Mouse (Mus musculus) heart, adult 9 months (tissue): ENCODE data around the gene Uchl1.

Experiments
- DNase-seq, 2 experiments: peaks; one replicate each; pipeline ENCODE4 v3.0.0; 2022; ENCODE audit warnings: low spot score in 2 of 2

The Uchl1 gene

DNA sequence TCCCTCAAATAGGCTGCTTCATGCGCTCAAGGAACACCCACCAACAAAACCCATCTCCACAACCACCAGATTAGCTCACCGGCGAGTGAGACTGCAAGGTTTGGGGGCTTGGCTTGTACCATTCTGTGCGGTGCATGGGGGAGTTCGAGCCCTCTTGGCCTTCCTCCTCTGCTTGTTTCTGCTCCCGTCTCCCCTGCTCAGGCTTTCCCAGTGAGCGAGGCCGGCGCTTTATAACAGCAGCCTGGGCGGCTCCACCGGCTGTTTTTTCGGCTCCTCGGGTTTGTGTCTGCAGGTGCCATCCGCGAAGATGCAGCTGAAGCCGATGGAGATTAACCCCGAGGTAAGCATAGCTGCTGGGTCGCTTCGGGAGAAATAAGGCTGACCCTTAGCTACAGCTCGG lies at the start of gene Uchl1:
TSS of gene Uchl1 (plus strand) at position 109 of the 400 bp plus-strand sequence.
- peak; percentile 28 to 44 for DNase-seq

DNA sequence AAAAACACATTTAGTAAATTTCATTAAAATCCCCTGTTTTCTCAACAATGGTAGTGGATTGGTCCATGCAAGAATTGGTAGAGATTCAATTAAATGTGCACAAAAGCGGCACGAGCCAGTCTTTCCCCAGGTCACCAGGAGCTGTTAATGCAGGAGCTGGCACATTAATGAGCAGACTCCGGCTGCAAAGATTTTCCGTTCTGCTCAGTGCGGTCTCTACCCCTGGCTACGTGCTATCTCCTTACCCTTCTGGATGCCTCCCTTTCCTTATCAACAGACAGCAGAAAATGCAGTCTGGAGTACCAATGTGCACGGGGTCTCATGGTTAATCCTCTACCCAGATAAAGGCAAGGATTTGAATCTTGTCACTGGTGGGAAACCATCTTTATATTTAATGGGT lies 48.1 kb upstream of the Uchl1 start:
- no peak for DNase-seq

DNA sequence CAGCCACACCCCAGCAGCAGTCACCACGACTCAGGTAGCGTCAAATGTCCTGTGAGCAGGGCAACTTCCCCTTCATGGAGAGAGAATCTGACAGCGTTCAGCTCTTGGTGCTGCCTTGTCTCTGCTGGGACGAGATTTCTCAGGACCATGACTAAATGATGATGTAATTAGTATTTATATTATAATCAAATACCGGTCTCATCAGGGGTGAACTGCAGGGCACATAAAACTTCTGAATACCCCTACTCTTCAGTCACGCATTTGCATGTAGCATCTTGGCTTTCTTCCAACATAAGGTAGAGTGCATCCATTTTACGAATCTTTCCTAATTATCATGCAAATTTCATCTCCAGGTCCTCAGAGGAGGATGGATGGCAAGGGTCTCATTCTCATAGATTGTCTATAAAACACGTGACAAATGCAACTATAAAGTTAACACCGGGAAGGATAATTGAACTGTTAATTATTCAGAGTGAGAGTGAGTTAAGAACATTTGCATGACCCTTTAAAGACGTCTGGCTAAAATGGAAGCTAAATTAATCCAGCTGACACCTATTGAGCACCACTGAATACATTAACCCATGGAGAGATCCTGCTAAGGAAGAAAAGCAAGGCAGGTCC lies 40.3 kb upstream of the Uchl1 start:
- DNase-seq = no peak

DNA sequence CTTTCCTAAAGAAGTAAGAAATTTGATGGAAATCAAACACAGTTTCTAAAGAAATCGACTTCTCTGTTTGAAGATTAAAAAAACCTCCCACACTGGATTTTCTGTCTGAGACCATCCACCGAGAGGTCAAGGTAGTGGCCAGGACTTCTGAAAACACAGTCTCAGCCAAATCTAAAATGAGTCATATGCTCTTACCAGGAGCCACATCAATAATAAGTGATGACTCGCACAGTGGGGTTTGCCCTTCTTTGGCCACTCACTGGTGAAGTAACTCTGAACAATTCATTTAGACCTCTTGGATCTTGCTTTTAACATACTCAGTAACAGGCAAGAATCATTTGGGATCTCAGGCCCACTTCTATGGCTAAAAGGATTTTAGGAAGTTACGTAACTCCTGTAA lies 33.7 kb upstream of the Uchl1 start:
- DNase-seq = no peak

DNA sequence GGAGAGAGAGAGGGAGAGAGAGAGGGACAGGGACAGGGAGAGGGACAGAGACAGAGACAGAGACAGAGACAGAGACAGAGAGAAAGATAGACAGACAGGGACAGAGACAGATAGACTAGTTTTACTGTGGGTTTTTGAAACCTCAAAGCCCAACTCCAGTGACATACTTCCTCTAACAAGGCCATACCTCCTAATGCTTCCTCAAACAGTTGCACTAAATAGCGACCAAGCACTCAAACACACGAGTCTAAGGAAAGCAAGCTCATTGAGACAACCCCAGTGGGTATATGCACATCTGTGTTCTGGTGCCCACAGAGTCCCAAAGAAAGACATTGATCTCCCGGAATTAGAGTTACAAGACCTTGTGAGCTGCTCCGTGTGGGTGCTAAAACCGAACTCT lies 32.6 kb upstream of the Uchl1 start:
- no peak for DNase-seq

DNA sequence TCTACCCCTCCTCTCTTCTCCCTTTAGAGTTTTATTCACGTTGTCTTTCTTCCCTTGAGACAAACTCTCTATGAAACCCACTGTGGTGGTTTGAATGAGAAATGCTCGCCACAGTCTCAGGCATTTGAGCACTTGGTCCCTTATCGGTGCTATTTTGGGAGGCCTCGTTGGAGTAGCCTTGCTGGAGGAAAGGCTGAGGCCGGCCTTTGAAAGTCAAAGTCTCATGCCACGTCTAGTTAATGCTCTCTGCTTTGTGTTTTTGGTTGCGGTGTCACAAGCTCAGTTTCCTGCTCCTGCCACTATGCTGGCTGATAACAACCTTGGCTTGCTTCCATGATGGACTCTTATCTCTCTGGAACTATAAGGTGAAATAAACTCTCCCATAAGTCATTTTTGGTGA lies 28.4 kb upstream of the Uchl1 start:
- no peak for DNase-seq

DNA sequence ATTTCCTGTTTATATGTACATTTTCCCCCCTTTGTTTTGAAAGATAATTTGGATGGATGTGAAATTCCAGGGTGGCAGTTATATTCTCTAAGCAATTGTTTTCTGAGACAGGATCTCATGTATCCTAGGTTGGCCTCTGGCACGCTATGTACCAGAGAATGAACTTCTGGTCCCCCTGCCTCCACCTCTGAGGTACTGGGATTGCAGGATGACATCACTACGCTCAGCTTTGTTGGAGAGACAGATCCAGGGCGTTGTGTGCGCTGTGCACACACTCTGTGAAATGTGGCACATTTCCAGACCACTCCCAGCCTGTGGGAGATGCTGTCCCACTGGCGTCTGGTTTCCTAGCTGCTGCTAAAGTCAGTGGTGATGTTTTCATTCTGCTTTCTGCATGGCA lies 21.7 kb upstream of the Uchl1 start:
- DNase-seq = peak; percentile 20 to 23

DNA sequence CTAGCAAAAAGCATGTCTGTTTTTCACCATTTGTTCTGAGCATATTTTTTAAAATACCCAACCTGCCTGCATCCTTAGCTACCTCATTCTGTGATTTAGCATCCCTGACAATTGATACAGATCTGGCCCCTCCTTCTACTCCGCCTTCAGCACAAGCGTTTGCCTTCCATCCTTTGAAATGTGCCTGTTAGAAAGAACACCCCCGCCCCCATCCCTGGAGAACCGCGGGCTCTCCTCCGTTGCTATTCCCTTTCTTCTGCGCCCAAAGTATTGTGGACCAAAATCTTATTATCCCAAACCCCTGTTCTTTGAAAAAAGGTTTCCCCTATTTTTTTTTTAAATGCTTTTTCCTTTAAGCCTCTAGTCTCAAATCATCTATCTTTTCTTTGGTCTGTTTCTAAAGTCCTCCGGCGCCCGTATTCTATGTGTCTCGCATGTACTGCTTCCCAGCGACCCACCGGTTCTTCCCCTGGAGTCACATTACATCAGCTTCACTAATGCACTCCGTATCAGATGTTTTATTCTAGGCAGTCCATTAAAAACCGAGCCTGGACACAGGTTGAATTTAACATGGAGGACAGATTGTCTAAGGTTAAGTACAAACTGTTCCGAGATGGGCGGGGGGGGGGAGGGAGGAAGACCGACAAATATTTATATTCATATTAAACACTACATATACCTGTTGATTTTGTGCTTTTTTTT lies 551 bp upstream of the Uchl1 start:
- DNase-seq = no peak

DNA sequence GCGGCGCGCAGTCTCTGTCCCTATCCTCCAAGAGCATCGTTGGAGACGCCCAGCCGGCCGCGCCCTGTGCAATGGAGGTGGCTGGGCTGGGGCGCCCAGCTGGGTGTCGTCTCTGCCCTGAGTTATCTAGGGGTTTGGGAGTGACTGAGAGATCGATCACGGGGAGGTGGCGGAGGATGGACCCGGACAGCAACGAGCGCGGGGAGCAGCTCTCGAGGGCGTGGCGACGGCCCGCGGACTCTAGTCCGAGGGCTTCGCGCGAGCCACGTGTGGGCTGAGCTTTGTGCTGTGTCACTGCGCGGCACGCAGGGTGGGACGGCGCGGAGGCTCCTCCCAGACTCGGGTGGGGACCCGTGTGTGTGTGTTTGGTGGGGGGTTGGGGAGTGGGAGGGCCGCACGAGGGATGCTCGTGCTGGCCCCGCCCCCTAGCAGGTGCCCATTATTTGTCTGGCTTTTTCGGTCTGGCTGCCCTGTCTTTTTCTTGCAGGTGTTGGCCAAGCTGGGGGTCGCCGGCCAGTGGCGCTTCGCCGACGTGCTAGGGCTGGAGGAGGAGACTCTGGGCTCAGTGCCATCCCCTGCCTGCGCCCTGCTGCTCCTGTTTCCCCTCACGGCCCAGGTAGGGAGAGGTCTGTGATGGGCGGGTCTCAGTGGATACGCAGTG lies 696 bp downstream of the Uchl1 start:
- DNase-seq = peak in 1 of 2 experiments; percentile 7

DNA sequence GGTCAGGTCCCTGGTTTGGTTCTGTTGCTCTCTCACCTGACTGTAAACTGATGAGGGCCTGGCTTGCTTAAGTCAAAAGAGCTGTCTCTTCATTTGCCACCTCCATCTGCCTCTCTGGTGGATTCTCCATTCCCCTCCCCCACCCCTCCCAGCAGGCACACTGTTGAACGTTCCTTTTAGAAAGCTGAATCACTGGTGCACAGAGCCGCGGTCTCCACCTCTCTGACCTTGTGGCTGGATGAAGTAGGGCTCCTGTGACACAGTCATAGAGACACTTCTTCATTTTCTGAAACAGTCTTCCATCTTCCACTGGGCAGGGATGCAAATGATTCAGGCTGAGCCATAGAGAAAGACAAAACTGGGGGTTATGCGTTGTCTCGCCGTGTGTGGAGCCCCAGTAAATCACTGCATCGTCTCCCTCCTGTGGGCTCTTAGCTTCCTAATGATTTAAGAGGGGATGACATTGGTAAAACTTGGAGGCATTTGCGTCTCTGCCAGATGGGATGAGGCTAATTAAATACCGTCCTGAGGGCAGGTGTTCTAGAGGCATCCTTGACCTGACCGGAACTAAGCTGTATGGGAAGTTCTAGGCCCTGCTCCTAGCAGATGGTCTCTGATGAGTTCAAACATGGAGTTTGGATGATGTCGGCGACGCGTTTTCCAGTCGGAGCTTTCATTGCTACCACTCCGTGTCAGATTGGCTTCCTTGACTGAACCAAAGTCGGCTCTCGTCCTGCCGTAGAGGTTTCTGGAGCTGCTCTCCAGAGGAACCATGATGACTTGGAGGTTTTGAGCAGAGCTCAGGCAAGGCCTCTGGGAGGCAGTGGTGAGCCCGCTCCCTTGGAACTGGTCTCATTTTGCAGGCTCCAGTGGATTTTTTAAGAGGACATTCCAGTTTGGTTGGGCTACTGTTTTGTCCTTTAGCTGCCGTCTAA lies 1.8 kb downstream of the Uchl1 start:
- DNase-seq = no peak

DNA sequence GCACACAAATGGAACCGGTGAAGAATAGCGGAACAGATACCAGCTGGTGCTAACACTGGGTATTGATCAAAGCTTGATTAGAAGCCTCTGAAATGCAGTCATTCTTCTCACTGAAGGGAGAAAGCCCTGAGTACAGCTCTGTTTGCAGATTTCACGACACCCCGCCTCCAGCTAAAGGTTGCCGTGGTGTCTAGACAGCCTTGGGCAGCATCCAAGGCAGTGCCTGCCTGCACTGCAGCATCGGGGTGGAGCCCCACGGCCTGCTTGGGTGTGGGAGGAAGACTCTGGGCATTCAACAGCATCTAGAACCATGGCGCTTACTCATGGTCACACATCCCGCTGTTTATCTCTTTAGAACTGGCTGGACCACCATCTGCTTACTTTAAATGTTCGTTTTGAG lies 3.3 kb downstream of the Uchl1 start:
- no peak for DNase-seq

DNA sequence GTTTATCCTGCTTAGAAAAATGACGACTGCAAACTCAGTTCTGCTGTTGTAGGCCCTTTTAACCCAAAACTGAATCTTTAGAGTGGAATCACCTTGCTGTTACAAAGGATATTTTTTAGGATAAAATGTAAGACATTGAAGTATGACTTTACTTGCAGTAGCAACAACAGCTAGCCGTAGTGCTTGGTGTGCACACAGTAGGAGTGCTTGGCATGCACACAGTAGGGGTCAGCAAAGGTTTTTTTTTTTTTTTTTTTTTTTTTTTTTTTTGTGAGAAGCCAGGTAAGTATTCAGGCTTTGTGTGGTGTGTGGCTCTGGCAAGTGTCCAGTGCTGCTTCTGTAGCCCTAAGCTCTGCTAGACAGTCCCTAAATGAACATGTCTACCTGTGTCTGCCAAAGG lies 10.0 kb downstream of the Uchl1 start:
- DNase-seq = no peak

DNA sequence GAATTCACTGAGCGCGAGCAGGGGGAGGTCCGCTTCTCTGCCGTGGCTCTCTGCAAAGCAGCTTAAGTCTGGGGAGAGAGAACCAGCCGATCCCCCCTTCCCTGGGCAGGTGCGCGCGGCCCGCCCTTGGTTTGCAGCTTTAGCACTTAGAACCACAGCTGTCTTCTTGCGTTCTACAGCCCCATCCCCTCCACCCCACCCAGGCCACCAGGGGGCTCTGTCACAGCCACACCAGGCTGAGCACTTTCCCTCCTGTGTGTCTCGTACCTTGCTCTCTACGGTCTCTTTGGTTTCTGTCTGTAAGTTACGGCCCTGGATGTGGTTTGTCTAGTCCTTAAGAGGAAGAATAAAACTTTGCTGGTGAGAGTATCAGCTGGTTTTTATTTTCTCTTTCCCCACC lies 11.0 kb downstream of the Uchl1 start:
- no peak for DNase-seq

DNA sequence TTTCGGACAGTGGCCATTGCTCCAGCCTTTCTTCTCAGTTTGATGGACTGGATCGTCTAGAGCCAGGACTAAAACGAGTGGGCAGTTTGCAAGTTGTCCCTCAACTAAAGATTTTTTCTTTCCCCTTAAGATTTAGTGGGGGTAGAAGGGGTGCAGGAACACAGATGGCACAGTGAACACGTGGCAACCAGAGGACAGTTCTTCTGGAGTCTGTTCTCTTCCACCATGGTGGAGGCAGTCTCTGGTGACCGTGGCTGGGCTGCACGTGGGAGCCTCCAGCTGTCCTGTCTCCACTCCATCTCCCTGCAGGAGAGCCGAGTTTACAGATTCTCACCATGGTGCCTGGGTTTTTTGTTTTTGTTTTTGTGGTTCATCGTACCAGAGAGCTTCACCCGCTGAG lies 11.8 kb downstream of the Uchl1 start:
- DNase-seq = no peak

DNA sequence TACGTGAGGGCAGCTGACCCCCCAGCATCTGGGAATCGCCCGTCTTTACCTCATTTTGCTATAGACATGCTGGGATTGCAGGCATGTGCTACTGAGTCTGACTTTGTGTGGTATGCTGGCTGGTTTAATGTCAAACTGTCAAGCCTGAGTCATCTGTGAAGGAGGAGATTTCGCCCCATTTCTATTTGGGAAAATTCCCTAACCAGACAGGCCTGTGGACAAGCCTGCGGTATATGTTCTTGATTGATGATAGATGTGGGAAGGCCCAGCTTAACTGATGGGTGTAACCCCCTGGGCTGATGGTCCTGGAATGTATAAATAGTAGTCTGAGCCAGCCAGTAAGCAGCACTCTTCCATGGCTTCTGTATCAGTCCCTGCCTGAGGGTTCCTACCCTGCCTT lies 12.4 kb downstream of the Uchl1 start:
- no peak for DNase-seq

DNA sequence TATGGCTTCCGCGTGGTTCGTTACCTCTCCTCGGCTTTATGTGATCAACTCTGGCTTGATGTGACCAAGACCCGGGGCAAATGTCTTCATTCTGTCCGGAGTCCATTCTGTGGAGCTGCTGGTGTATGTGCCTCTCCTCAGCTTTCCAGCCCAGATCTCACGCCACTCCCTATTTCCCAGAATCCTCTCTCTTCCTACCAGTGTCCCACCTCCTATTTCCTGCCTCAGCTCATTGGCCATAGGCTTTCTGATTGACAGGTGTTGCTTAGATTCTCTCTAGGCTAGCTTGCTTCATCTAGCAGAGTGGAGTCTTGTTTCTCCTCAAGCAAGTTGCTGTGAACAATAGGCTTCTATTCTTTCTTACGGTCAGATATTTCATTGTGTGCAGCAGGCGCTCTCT lies 13.9 kb downstream of the Uchl1 start:
- no peak for DNase-seq

DNA sequence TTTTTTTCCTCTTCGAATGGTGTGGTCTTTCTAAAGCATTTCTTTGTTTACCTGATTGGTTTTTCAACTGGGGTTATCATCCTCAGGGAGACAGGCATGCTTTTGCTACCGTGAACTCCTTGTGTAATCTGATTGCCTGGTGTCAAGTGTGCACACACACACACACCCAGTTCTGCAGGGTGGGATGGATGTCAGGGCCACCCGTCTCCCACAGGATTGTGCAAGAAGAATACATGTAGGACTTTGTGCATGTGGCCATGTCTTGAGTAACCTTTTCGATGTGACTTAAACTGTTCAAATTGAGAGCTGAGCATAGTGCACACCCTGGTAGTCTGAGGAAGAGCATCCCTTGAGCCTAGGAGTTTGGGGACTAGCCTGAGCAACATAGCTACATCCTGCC lies 17.3 kb downstream of the Uchl1 start:
- no peak for DNase-seq

DNA sequence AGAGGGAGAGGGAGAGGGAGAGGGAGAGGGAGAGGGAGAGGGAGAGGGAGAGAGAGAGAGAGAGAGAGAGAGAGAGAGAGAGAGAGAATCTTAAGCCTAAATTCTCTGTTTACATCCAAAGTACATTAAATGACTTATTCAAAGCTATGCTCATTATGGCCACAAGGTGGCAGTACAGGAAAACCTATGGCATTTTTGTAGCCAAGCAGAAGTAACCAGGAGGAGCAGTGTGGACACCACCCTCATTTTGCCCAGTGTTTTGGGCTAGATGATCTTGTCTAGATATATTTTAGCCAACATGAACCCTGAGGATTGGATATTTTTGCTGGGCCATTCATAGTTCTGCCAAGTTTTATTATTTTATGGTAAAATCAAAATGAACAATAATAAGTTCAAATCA lies 21.2 kb downstream of the Uchl1 start:
- peak in 1 of 2 experiments; percentile 45 for DNase-seq

DNA sequence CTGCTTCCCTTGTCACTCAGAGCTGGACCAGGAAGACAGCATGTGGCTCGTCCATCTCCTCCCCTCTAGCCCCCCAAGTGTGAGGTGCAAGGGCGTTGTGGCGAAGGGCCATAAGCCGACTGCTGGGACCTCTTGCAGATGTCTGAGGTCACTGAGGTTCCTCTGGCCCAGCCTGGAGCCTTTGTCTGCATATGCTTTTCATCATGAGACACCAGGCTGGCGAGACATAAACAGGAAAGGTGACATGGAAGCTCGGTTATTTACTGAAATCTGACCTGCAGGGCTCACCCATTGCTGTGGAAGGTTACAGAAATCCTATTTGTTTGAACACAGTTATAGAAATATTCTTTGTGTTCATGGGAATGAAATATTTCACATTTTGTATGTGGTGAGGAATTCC lies 24.0 kb downstream of the Uchl1 start:
- no peak for DNase-seq

DNA sequence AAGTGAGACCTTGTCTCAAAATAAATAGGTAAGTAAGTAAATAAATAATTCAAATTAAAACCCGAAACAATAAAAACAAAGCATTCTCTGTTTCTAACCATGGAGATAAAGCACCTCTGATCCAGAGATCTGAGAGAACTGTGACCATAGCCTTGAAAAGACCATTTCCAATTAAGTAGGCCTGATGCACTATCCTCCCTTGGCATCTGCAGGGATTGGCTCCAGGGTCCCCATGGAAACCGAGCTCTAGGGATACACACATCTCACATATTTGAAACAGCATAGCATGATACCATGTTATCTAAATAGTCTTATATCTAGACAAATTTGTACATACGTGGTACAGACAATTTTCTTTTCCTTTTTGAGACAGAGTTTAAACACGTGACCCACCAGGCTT lies 26.1 kb downstream of the Uchl1 start:
- no peak for DNase-seq

DNA sequence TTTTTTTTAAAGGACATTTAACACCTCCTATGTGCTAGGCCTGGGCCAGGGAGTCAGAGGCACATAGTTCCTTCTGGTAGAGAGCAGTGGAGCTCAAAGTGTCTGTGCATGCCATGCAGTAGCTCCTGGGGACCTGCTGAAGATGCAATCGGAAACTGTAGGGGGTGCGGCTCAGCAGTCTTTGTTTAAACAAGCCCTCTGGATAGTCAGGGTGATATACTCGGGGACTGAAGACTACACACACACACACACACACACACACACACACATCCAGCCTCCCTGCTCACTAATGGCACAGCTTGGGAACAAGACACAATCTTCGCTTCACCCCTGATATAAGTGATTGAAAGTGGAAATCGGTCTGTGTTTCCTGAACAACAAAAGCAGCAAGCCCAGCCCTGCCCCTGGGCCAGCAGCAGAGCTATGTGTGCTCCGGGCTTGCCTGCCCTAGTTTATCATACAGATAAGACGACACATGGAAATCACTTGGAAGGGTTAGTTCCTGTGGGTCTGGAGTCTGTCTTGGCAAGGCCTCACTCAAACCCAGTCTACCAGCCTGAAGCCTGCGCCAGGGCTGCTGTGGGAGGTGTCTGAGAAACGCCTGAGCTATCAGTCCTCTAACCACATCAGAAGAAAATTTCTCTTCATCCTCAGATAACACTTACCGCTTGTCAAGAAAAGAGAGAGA lies 27.6 kb downstream of the Uchl1 start:
- peak in 1 of 2 experiments; percentile 17 for DNase-seq

DNA sequence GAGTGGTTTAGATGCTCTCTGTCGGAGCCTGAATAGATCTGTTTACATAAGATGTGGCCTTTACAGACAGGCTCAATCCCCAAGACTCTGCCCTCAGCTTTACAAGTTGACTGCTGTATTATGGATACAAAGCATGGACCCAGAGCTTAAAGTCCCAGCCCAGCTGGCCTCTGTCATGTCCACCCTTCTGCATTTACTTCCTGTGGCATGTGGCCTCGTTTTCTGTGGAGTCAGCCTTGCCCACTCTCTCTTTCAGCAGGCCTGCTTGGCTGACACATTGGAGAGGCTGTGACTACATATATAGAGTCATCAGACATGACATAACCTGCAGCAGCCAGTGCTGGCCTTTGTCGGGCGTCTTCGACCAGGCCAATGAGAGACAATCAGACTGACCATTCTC lies 32.0 kb downstream of the Uchl1 start:
- no peak for DNase-seq
